Mouse (Mus musculus): ENCODE measurements around the gene Gm44973. TPM values are rescaled to one million over a fixed set of nuclear protein-coding genes. Genes with fewer than 3 reads are reported as not detected.

Gm44973 gene
- total RNA-seq, 1 experiment from 2014 or later = not detected

DNA sequence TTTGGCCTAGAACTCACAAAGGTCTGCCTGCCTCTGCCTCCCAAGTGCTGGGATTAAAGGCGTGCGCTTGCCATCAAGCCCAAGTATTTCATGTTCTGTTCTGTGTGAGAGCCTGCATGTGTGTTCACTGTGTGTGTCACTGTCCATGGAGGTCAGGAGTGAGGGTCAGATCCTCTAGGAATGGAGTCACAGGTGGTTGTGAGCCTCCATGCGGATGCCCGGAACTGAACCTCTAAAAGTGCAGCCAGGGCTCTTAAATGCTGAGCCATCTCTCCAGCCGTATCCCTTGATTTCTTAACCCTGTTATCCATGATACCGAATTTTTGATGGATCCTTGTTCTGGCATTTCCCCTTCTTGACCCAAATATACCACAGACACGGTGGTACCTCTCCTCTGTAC lies 21.7 kb downstream of the Gm44973 start:
- ATAC-seq (replicated peaks in 1 of 2; ENCODE audit: insufficient read depth in 1 of 2, low FRiP score in 2 of 2, low TSS enrichment in 1 of 2, low read depth in 1 of 2, poor library complexity in 2 of 2, severe bottlenecking in 2 of 2) = no peak

DNA sequence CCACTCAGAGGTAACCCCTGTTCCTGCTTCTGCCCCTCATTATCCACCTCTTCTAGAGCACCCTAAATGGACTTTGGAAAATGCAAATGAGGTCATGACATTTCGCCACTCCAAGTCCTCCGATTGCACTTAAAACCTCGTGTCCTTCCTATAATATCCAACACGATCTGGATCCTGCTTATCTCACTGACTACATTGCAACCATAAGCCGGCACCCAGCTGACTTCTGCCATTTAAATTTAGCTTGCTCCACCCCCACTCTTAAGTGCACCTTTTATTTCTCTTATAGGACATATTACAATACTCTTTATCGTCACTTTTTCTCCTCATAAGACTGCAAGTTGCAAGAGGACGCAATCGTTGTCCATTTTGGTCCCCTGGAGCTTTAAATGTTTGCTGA lies 22.2 kb downstream of the Gm44973 start:
- ATAC-seq (replicated peaks in 1 of 2; ENCODE audit: insufficient read depth in 1 of 2, low FRiP score in 2 of 2, low TSS enrichment in 1 of 2, low read depth in 1 of 2, poor library complexity in 2 of 2, severe bottlenecking in 2 of 2) = no peak

DNA sequence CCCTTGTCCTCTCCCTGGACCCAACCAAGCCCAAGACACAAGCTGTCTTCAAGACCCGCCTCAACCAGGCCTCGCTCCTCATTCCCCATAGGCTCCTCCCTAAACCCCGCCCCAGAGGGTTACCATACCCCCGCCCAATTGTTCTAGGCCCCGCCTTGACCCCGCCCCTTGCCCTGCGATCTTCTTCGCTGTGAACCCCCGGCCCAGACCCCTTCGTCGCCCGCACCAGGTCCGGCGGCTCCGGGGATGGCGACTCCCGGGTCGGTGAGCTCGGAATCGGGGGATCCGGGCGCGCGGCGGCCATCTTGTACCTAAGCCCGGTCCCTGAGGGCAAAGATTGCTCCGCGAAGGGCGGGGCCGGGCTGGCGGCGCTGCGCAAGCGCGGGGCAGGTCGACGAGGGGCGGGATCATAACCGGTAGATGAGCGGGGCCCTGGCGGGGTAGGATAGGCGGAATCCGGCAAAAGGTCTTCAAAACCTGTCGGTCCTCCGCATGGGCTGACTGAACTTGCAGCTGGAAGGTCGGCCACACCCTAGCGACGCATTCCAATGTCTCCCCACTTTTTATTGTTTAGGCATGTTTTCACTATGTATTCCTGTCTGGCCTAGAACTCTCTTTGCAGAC lies 22.9 kb downstream of the Gm44973 start, which contains the start of gene Zfp784:
TSS of gene Zfp784 (minus strand) at position 338 of the 624 bp plus-strand sequence.
- peak; percentile 91 to 97 for ATAC-seq (replicated peaks in 1 of 2; ENCODE audit: insufficient read depth in 1 of 2, low FRiP score in 2 of 2, low TSS enrichment in 1 of 2, low read depth in 1 of 2, poor library complexity in 2 of 2, severe bottlenecking in 2 of 2)

DNA sequence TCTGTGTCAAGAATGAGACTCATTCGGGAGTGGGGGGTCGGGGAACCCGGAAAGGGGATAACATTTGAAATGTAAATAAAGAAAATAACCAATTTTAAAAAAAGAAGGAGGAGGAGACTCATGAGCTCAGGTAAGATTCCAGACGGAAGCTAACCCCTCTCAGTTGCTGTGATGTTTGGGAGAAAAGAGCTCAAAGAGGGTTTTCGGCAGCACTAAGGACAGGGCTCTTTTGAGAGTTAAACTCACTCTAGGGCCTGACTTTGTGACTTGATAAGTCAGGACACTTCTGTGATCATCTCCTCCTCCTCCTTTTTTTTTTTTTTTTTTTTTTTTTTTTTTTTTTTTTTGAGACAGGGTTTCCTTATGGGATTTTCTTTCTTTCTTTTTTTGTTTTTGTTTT lies 23.6 kb downstream of the Gm44973 start:
- ATAC-seq (replicated peaks in 1 of 2; ENCODE audit: insufficient read depth in 1 of 2, low FRiP score in 2 of 2, low TSS enrichment in 1 of 2, low read depth in 1 of 2, poor library complexity in 2 of 2, severe bottlenecking in 2 of 2) = no peak

DNA sequence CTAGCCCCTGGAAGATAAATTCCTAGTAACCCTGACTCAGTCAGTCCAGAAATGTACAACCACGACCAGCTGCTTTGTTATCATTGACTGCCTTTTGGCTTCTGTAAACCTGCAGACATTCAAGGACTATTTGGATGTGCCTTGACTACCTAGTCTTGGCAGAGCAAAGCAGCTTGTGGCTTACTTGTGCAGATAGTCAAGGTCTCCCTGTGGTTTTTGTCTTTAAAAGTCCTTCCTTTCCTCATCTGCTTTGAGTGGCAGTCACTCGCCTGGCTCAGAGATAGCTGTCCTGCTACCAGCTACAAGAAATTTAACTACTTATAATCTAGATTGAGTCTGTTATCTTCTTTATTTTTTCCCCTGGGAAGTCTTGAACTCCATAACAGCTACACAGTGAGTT lies 29.7 kb downstream of the Gm44973 start:
- ATAC-seq (replicated peaks in 1 of 2; ENCODE audit: insufficient read depth in 1 of 2, low FRiP score in 2 of 2, low TSS enrichment in 1 of 2, low read depth in 1 of 2, poor library complexity in 2 of 2, severe bottlenecking in 2 of 2) = no peak

DNA sequence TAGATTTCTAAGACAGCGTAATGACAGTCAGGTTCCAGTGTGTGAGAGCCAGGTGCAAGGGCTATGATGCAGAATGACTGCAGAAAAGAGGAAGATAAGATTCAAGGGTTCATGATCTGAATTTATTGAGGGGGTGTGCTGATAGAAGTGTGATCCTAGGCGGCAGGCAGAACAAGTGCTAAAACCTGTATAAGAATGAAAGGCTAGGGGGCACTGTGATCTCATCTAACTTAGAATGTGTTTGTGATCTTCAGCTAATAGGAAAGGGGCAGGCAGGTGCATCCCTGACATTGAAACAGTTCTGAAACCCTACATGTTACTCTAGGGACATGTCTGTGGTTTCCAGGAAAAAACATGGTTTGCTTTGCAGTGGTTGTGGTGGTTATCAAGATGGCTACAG lies 30.8 kb downstream of the Gm44973 start:
- no peak for ATAC-seq (replicated peaks in 1 of 2; ENCODE audit: insufficient read depth in 1 of 2, low FRiP score in 2 of 2, low TSS enrichment in 1 of 2, low read depth in 1 of 2, poor library complexity in 2 of 2, severe bottlenecking in 2 of 2)

DNA sequence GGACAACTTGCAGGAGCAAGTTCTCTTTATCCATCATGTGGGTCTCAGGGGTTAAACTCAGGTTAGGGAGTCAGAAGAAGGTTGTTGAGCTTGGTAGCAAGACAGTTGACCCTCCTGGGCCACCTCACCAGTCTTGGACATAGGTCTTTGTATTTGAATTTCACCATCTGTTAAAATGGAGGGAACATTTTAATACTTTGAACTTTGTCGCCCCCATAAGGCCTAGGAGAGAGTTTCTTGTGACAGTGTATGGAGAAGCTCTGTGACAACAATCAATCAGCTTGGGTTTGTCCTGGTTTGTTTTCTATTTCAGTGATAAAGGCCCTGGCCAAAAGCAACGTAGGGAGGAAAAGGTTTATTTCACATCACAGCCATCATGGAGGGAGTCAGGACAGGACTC lies 32.0 kb downstream of the Gm44973 start:
- peak; percentile 20 to 24; a peak in 1 of 4 replicates for ATAC-seq (replicated peaks in 1 of 2; ENCODE audit: insufficient read depth in 1 of 2, low FRiP score in 2 of 2, low TSS enrichment in 1 of 2, low read depth in 1 of 2, poor library complexity in 2 of 2, severe bottlenecking in 2 of 2)

DNA sequence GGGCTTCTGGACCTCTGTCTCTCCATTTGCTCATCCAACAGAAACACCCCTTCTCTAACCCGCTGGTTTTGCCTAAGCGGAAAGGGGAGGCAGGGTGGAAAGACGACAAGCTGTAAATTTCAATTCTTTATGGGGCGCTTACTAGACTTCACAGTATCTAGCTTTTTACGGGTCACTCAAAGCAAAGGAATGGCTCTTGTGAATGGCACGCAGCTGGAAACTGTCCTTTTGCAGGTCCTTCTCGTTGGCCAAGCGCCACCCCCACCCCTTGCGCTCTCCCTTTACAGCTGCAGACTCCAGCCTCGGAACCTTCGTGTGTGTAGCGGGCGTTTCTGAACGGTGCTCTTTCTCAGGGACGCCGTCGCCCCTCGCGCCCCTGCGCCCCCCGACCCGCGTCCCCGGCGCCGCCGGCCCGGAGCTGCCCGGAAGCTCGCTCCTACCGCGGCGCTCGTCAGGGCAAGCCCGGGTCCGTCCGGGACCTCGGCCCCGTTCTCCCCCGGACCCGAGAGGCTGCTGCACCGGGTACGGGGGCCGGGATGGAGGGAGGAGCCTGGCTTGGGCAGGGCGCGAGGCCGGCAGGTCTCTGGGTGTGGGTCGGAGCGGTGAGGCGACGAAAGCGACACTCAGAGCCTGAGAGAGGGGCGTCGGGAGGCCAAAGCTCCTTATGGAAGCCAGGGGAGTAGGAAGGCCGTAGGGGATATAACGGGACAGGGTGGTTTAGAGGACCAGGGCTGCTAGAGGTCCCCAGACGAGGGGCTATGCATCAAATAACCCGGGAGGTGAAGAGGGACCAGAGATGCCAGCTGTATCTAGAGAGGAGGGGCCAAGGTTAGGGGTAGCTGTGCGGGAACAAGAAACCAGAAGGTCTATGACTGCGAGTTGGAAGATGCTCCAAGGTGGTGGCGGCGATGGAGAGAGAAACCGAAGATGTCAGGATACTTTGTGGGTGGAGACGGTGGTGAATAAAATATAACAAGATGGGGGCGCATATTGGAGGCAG lies 36.2 kb downstream of the Gm44973 start, which contains the start of gene Zfp580:
TSS of gene Zfp580 (plus strand) at position 346 of the 1,000 bp plus-strand sequence.
- ATAC-seq (replicated peaks in 1 of 2; ENCODE audit: insufficient read depth in 1 of 2, low FRiP score in 2 of 2, low TSS enrichment in 1 of 2, low read depth in 1 of 2, poor library complexity in 2 of 2, severe bottlenecking in 2 of 2) = peak; percentile 48 to 52; a peak in 3 of 4 replicates

DNA sequence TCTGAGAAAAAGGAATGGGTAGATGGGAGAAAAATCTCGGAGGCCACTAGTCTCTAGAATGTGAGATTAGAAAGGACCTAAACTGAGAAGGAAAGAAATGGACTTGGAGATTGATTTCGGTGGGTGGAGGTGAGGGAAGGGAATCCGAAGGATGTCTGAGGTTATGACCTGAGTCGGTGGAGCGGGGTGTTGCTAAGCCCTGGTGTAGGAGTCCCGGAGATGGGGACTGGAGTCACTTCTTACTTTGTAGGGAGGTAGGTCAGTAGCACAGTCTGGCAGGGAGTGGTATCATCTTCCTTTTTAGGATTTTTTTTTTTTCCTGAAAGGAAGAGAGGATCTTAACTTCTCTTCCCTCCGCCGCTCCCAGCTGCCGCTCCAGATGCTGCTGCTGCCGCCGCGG lies 37.1 kb downstream of the Gm44973 start:
- no peak for ATAC-seq (replicated peaks in 1 of 2; ENCODE audit: insufficient read depth in 1 of 2, low FRiP score in 2 of 2, low TSS enrichment in 1 of 2, low read depth in 1 of 2, poor library complexity in 2 of 2, severe bottlenecking in 2 of 2)

DNA sequence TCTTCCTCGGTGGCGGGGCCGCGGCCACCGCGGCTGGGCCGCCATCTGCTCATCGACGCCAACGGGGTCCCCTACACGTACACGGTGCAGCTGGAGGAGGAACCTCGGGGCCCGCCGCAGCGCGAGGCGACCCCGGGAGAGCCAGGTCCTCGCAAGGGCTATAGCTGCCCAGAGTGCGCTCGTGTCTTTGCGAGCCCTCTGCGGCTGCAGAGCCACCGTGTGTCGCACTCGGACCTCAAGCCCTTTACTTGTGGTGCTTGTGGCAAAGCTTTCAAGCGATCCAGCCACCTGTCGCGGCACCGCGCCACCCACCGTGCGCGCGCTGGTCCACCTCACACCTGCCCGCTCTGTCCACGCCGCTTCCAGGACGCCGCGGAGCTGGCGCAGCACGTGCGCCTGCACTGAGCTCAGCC lies 37.6 kb downstream of the Gm44973 start:
- ATAC-seq (replicated peaks in 1 of 2; ENCODE audit: insufficient read depth in 1 of 2, low FRiP score in 2 of 2, low TSS enrichment in 1 of 2, low read depth in 1 of 2, poor library complexity in 2 of 2, severe bottlenecking in 2 of 2) = no peak

DNA sequence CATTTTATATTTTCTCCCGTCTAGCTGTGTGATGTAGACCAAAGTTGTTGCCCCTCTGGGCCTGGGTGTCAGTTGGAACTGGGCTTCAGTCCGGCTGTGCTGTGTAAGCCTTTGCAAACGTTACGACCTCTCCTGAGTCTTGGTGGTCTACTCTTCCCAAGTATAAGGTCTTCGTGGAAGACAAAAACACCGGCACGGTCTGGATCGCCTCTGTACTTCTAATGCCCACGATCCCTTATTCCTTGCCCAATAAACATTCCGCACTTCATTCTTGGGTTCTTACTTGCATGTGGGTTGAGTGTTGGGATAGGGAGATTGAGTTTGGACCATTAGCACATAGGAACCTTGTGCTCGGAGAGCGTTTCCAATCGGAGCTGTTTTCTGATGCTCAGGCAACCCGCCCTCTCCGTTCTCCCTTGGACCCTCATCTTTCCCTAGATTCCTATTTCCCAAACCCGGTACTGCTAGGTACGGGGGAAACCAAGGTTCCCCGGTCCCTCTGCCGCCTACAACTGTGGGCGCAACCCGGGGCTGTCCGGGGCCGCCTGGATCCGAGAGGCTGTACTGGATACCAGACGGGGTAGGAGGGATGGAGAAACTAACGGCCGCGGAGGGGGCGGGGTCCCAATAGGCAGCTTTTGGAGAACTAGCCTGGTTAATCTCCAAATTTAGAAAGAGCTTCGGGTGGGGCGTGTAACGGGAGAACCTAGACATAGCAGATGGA lies 38.3 kb downstream of the Gm44973 start:
- ATAC-seq (replicated peaks in 1 of 2; ENCODE audit: insufficient read depth in 1 of 2, low FRiP score in 2 of 2, low TSS enrichment in 1 of 2, low read depth in 1 of 2, poor library complexity in 2 of 2, severe bottlenecking in 2 of 2) = no peak

DNA sequence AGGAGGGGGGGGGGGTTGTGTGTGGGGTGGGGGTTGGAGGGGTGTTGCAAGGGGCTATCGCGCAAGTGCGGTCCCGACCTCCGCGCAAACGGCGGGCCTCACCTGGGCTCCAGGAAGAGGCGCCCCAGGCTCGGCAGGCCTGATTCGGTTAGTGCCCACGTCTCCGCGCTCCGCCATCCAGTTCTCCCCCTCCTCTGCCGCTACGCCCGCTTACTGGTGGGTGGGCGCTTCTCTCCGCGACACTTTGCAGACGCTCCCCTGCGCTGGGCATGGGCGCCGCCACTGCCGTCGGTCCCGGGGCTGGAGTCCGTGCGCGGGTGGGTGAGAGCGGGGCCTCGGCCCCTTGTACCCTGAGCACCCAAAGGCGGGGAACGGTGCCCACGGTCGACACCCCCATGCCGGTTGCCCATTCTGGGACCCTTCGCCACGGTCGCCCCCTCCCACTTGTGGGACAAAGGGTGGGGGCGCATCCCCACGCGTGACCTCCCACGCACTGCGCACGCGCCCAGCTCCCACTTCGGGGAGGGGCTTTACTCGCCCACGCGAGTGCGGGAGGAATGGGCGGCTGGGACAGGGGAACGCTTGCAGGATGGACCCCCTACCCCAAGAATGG lies 41.5 kb downstream of the Gm44973 start:
- ATAC-seq (replicated peaks in 1 of 2; ENCODE audit: insufficient read depth in 1 of 2, low FRiP score in 2 of 2, low TSS enrichment in 1 of 2, low read depth in 1 of 2, poor library complexity in 2 of 2, severe bottlenecking in 2 of 2) = no peak

DNA sequence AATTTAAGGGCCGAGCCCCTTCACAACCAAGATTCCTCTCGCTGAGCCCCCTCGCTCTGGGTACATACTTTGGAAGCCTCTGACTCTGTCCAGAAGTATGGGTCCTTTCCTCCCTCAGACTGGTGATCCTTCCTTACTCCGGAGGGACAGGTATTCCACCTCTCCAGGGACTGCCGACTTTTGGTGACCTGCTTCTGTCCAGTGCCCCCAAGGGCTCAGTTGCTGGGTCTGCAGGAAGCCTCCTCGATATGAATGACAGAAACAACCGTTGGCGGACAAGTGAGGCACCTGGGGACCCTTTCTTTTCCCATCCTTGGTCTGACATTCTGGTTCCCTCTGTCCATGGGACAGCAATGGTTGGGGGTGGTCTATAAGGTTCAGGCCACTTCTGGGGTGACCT lies 42.1 kb downstream of the Gm44973 start:
- no peak for ATAC-seq (replicated peaks in 1 of 2; ENCODE audit: insufficient read depth in 1 of 2, low FRiP score in 2 of 2, low TSS enrichment in 1 of 2, low read depth in 1 of 2, poor library complexity in 2 of 2, severe bottlenecking in 2 of 2)

DNA sequence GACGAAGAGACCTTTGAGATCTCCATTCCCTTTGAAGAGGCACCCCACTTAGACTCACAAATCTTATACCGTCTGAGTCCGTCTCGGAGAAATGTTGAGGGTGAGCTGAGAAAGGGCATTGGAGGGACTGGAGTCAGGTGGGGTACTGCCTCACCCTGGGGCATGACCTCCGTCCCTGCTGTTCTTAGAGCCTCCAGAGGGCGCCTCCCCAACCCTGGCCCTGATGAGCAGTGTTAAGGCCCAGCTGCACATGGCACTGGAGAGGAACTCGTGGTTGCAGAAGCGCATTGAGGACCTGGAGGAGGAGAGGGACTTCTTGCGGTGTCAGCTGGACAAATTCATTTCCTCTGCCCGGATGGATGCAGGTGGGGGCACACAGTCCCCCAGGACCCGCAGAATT lies 42.5 kb downstream of the Gm44973 start:
- ATAC-seq (replicated peaks in 1 of 2; ENCODE audit: insufficient read depth in 1 of 2, low FRiP score in 2 of 2, low TSS enrichment in 1 of 2, low read depth in 1 of 2, poor library complexity in 2 of 2, severe bottlenecking in 2 of 2) = peak; percentile 6 to 10; a peak in 2 of 4 replicates

DNA sequence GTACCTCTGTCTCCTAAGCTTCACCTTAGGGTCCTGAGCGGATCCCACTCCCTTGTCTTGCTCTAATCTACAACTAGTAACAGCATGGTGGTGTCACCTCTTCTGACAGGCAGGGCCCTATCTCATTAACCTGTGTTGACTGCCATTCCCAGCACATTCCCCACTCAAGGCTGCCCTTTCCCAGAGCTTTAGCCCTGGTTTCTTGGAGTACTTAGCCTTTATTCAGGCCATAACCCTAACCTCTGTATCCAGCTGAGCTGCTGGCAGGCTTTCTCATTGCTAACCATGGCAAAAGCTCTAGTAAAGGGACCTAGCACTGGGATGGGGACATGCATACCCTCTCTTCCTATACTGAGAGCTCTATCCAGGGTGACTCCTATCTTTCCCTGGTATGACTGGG lies 43.3 kb downstream of the Gm44973 start:
- ATAC-seq (replicated peaks in 1 of 2; ENCODE audit: insufficient read depth in 1 of 2, low FRiP score in 2 of 2, low TSS enrichment in 1 of 2, low read depth in 1 of 2, poor library complexity in 2 of 2, severe bottlenecking in 2 of 2) = no peak

DNA sequence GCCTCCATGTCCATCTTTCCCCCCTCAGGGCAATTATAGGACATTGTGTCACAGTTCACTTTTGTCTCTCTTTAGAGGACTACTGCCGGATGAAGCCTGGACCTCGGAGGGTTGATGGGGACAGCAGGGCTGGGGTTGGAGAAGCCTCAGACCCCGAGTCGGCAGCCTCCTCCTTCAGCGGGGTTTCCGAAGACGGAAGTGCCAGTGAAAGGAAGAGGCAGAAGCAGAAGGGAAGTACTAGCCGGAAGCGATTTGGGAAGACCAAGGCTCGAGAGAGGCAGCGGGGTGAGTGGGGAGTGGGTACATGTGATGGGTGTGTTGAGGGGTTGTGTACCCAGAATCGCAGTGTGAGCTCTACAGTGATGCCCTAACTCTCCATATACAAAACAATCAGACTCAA lies 44.1 kb downstream of the Gm44973 start:
- no peak for ATAC-seq (replicated peaks in 1 of 2; ENCODE audit: insufficient read depth in 1 of 2, low FRiP score in 2 of 2, low TSS enrichment in 1 of 2, low read depth in 1 of 2, poor library complexity in 2 of 2, severe bottlenecking in 2 of 2)

DNA sequence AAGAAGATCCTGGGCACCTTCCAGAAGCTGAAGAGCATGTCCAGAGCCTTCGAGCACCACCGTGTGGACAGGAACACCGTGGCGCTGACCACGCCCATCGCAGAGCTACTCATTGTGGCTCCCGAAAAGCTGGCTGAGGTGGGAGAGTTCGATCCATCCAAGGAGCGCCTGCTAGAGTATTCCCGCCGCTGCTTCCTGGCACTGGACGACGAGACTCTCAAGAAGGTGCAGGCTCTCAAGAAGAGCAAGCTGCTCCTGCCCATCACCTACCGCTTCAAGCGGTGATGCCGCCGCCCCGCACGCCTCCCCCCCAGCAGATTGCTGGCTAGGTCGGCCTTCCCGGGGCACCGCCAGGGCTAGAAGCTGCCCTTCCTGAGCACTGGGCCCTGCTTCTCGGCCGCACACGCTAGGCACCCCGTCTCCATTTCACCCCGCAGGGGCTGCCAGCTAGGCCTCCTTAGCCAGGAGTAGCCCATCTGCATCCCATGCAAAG lies 45.0 kb downstream of the Gm44973 start:
- ATAC-seq (replicated peaks in 1 of 2; ENCODE audit: insufficient read depth in 1 of 2, low FRiP score in 2 of 2, low TSS enrichment in 1 of 2, low read depth in 1 of 2, poor library complexity in 2 of 2, severe bottlenecking in 2 of 2) = peak in 1 of 2 experiments; percentile 21; a peak in 1 of 4 replicates

Data from hematopoietic stem cell, adult 5-6 weeks (primary cell).